Mouse (Mus musculus) ovary, postnatal 36 days (tissue): Measurements from ENCODE around the gene Bcl2l13.

Source experiments
- DNase-seq: peaks from one replicate; pipeline ENCODE4 v3.0.0; 2022; ENCODE audit warnings: low spot score, mixed read lengths

The Bcl2l13 gene

DNA sequence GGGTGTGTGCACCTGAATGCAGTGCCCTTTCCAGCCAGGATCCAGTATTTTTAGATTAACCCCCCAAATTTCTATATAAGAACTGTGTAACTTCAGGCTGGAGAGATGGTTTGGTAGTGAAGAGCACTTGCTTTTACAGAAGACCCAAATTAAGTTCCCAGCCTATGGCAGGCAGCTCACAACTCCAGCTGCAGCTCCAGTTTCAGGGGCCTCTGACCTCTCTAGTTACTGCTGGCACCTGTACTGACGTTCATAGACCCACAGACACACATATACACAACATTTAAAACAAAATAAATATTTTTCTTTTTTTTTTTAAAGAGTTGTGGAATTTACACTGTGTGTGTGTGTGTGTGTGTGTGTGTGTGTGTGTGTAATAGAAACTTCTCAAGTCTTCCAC lies 93.4 kb downstream of the Bcl2l13 start:
- no peak for DNase-seq

DNA sequence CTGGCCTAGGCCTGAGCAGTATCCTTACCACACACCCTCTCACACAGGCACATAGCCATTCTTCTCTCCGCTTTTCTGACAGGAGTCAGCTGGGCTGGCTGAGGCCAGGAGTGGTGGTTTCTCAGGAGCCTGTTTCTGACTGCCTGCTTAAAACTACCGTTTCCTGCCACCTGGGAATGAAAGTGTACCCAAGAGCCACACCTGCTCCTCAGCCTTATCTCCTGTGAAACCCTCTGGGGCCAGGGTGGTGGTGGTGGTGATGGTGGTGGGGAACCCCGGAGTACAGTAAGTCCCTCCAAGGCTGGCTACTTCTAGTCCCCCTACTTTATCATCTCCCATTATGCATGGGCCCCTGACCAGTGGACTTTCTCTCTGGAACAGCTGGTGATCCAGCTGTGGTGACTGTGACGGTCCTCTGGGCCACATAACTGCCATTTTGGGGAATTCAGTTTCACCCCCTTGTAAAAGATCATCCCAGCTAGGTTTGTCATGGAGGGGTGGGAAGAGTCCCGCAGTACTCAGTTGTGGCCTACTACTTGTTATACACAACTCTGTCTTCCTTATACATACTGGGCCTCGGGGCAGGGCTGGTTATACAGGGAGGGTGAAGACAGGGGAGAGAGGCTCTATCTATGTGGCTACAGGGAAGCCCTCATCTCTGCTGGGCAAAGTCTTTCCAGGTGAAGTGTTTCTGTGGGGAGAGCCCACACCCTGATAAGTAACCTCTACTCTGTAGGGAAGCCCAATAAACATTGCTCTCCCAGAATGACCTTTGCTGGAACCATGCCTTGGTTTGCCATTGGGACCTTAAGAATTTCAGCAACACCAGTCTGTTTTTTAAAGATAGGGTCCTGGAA lies 94.7 kb downstream of the Bcl2l13 start:
- no peak for DNase-seq

- DNase-seq: no peak
Measured at GRCm38 (mm10) chr6:120932597-120932996, 96.6 kb downstream of the Bcl2l13 start.

- no peak for DNase-seq
Measured at GRCm38 (mm10) chr6:120933670-120934069, 97.7 kb downstream of the Bcl2l13 start.

DNA sequence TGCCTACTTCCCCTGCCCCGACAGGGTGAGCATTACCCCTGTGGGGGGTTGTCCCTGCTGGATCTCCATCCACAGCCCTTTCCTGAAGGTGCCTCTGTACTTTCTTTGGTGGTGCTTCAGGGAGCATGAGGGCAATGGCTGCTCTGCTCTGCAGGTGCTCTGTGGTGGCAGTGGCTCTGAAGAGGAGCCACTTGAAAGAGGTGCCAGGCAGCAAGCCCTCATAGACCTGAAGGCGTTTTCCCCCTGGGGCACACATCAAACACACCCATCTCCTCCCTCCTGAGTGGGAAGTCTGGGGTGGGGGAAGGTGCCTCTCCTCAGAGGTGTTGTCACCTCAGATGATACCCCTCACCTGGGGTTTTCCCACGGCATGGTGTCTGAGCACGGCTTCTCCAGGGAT lies 98.2 kb downstream of the Bcl2l13 start:
- DNase-seq: no peak

- DNase-seq: no peak
Measured at GRCm38 (mm10) chr6:120937104-120937617, 101.1 kb downstream of the Bcl2l13 start.

- no peak for DNase-seq
Measured at GRCm38 (mm10) chr6:120937999-120938608, 102.1 kb downstream of the Bcl2l13 start.

DNA sequence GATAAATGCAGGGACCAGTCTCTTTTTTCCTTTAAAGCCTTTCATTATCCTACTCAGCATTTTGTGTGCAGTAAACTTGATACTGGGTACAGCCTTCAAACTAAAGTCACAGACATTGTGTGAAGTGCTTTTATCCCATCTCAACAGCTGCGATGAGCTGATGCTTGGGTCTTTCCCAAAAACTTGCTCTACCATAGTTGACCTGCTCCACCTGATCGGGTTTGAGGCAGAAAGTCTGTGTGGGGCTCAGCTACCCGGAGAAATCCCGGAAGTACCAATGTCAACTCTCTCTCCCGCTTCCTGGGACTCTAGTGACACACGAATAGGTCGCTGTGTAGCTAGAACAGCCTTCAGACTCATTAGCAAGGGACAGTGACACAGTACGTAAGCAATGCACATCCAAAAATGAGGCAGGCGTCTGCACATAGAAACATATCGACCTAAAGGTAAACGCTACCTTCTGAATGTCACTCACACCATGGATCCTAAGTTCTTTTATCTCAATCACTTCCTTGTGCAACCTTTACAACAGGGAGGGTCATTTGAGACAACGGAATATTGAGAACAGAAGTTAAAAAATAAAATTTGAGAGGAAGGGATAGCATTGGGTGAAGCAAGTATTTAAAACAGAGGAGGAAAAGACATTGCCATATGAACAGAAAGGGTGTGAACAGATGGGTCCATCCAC lies 102.9 kb downstream of the Bcl2l13 start:
- no peak for DNase-seq

- DNase-seq: no peak
Measured at GRCm38 (mm10) chr6:120939783-120940182, 103.8 kb downstream of the Bcl2l13 start.

- no peak for DNase-seq
Measured at GRCm38 (mm10) chr6:120940446-120941083, 104.6 kb downstream of the Bcl2l13 start.

DNA sequence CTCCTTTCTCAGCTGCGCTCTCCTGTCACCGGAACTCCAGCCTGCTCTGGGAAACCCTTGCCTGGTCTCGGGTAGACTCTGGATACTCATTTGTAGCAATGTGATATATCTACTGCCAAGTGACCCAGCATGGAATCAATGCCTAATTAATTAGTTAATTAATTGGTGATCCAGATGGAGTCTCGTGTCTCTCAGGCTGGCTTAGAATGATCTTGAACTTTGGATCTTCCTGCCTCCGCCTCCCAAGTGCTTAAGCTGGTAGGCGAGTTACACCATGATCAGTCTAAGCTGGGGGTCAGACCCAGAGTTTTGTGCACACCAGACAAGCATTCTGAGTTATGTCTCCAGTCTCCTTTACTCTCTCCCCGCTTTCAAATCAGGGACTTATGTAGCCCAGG lies 105.1 kb downstream of the Bcl2l13 start:
- DNase-seq: no peak

DNA sequence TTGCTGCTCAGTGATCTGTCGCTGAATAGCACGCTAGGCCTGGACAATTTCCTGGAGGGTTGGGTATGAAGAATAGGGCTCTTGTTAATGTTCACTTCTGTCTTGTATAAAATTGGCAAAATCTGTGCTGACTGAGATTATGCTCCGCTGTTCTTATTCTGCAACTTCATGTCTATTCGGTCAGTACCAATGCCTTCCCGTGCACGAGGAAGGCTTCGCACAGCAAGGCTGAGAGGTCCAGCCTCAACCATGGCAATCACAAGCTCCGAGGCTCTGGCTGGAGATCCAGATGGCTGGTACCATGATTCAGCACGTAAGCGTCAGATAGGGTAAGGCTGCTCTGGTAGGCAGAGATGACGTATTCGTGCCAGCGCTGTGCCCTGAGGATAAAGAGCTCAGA lies 105.6 kb downstream of the Bcl2l13 start:
- no peak for DNase-seq
